Mouse (Mus musculus): ENCODE measurements around the gene Grik1. TPM values are rescaled to one million over a fixed set of nuclear protein-coding genes. Genes with fewer than 3 reads are reported as not detected.

The Grik1 gene
- polyA plus RNA-seq (2021; fragmentation: Nextera tagmentation): 2.5 and 2.7 TPM in 2 replicates
- long read RNA-seq, experiment 1, partial matches to known transcripts: 4 of 8 reads
- long read RNA-seq, experiment 1, other reads (novel, unspliced or antisense): 4 of 8 reads
- long read RNA-seq, experiment 2, partial matches to known transcripts: 5 of 7 reads
- long read RNA-seq, experiment 2, other reads (novel, unspliced or antisense): 2 of 7 reads

GRCm38 (mm10) chr16:88290132-88290772 is at the start of gene Grik1:
Gene Grik1 (minus strand): TSS chr16:88290265.

Other genes with a start within 250 kb of the Grik1 start
- not detected in 2 replicates for gene Cldn17, start 216.7 kb upstream of the Grik1 start, polyA plus RNA-seq (2021; fragmentation: Nextera tagmentation)